Mouse (Mus musculus): Measurements from ENCODE around the gene Olfr56.

DNA sequence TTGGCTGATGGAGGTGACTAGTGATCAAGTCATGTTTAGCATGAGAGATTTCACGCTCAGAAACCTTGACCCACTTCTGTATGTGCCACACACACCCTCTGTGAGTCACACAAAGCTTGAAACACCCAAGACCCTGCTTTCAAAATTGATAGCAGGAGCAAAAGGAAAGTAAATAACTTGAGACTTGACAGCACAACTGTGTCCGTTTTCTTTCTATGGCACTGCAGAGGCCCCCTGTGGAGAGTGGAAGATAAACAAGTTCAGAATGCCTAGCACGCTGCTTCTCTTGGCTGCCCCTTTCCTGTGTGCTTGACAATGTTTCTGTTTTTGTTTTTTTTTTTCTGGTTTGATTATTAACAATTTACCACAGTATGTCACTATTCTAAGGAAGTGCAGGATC is 106.2 kb downstream of the Olfr56 start:
- TF ChIP-seq HCFC1 (IDR thresholded peaks at IDR 0.05; ENCODE audit: borderline replicate concordance, insufficient read depth, low read length): no peak
- no peak for TF ChIP-seq ZC3H11A (IDR thresholded peaks at IDR 0.05; ENCODE audit: borderline replicate concordance, low read depth, low read length)
- TF ChIP-seq CHD2 (IDR thresholded peaks at IDR 0.05; ENCODE audit: low read depth, low read length): no peak
